Mouse (Mus musculus) liver, postnatal 0 days (tissue): ENCODE results near the gene 1700025C18Rik.

Source experiments
- CTCF ChIP-seq: sonication (generic); IDR thresholded peaks from 2 replicates; pipeline ENCODE4 v1.5.1; 2016; ENCODE audit warnings: antibody characterized with exemption, low read depth
- EP300 ChIP-seq: IDR thresholded peaks from 2 replicates; pipeline ENCODE4 v1.6.1; 2016; ENCODE audit warnings: antibody characterized with exemption, low read depth, mild to moderate bottlenecking

DNA sequence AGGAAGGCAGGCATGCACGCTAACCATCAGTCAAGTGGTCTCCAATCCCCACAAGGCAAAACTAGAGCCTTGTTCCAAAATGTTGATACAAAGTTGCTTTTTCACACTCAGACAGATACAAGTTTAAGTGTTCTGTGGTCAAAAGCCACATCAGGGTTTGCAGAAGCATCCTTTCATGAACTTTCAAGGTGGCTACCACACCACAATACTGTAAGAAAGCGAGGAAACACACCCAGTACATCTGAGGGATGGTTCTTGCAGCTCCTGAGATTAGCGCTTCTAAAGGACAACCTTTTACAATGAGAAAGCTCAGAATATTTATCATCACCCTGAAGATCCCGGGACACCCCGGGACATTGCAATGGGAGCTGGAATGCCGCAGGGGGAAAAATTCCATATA is 57.2 kb downstream of the 1700025C18Rik start:
- TF ChIP-seq CTCF (no peak), EP300 (no peak)
